Mouse (Mus musculus) mesoderm, embryonic 11.5 days (tissue): Measurements from ENCODE around the gene Suz12.

Experiments used
- DNase-seq: peaks from one replicate; pipeline ENCODE4 v3.0.0-alpha.2; 2012; ENCODE audit warnings: low read depth, low spot score

The Suz12 gene

GRCm38 (mm10) chr11:80075608-80076277 is 82.8 kb downstream of the Suz12 start:
- DNase-seq, result no peak

GRCm38 (mm10) chr11:80077784-80078545 is 85.1 kb downstream of the Suz12 start:
- no peak for DNase-seq

GRCm38 (mm10) chr11:80078831-80079230 is 85.9 kb downstream of the Suz12 start:
- DNase-seq, result no peak

GRCm38 (mm10) chr11:80079751-80080150 is 86.8 kb downstream of the Suz12 start:
- no peak for DNase-seq

- DNase-seq, result no peak
Observed at GRCm38 (mm10) chr11:80080381-80080825, 87.5 kb downstream of the Suz12 start.

- peak; percentile 94 for DNase-seq
Observed at GRCm38 (mm10) chr11:80080826-80081728, 88.2 kb downstream of the Suz12 start, which contains the start of gene Crlf3. Gene Crlf3 (minus strand): TSS chr11:80080991.

GRCm38 (mm10) chr11:80081786-80082319 is 88.9 kb downstream of the Suz12 start:
- no peak for DNase-seq
